Mouse (Mus musculus) CD4-positive, CD25-positive, alpha-beta regulatory T cell, adult 4 months (primary cell): Measurements from ENCODE around the gene Cacng6. TPM values are rescaled to one million over a fixed set of nuclear protein-coding genes. Genes with fewer than 3 reads are reported as not detected.
A peak's percentile ranks its signal among the peaks of the same experiment; 100 is the strongest.
"Not testable (repeated sequence)": the region's sequence is repeated elsewhere in the genome, so short reads cannot be mapped to it uniquely, and the experiment has no call there.

Experiments used
- ATAC-seq: one replicate; pipeline ENCODE4 v1.8.0; 2017
- polyA plus RNA-seq, 2 experiments: library from polyadenylated mRNA; unstranded; fragments of 100-300 nt; shearing (Covaris generic); gene quantifications; one replicate each; pipeline ENCODE4 v1.2.1; 2017

Gene Cacng6
- not detected for polyA plus RNA-seq

GRCm38 (mm10) chr7:3423895-3424294 lies at the start of gene Cacng6:
Gene Cacng6, plus strand, starts transcription at chr7:3424195.
- no peak for ATAC-seq

GRCm38 (mm10) chr7:3376831-3377230 lies 47.2 kb upstream of the Cacng6 start:
- ATAC-seq, result no peak

- no peak for ATAC-seq
These were observed 41.9 kb upstream of the Cacng6 start for GRCm38 (mm10) chr7:3382123-3382522.

GRCm38 (mm10) chr7:3384807-3385319 lies 39.1 kb upstream of the Cacng6 start:
- no peak for ATAC-seq

- no peak for ATAC-seq
These were observed 37.8 kb upstream of the Cacng6 start for GRCm38 (mm10) chr7:3386036-3386730.

DNA sequence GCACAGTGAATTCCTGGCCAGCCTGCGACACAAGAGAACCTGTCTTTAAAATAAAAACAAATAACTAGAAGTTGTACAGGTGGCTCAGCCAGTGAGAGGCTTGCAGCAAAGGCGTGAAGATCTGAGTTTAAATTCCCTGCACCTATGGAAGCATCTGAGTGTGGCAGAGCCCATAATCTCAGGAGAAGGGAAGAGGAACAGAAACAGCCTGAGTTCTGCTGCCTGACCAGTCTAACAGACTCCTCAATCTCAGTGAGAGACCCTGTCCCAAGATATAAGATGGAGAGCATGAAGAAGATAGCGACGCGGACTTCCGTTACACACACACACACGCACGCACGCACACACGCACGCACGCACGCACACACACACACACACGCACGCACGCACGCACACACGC lies 36.2 kb upstream of the Cacng6 start:
- ATAC-seq, result no peak

GRCm38 (mm10) chr7:3388885-3389284 lies 35.1 kb upstream of the Cacng6 start:
- ATAC-seq, result no peak

DNA sequence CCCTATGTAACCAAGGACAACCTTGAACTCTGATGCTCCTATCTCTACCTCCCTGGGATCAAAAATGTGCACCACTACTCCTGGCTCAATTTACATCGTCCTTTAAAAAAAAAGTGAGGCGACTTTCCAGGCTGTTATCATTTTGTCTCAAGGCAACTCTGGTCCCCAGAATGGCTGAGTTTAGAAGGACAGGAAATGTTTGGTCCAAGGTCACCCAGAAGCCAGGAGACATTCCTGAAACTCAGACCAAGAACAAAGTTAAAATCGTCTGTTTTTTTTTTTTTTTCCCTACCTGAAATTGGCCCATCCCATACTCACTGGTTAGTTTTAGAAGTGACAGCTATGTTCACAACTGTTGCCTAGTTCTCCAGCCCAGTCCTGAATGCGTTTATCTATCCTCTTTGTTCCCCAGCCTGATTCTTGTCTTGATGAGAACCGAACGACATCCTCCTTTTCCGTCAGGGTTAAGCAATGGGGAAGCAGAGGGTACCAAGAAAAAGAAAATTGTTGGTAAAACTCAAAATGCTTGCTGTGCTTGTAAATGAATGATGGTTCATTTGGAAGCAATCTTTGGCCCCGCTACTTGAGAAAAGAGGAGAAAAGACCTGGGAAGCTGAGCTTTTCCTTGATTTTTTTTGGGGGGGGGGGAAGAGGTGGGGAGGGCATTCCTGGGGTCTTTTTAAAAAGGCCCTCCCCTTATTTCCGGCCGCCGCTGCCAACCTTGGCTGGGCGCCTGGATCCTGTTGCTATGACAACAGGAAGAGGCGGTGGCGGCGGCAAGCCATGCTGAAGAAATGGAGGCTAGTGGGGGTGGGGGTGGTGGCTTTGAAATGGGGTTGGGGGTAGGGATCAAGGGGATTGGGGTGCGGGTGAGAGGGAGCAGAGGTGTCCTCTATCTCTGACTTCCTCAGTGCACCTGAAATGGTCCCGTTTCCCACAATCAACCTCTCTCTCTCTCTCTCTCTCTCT lies 34.3 kb upstream of the Cacng6 start:
- ATAC-seq, result no peak

- no peak for ATAC-seq
These were observed 33.4 kb upstream of the Cacng6 start, which contains the start of gene Cacng8 for GRCm38 (mm10) chr7:3390413-3391080. Gene Cacng8, plus strand, starts transcription at chr7:3390683.

DNA sequence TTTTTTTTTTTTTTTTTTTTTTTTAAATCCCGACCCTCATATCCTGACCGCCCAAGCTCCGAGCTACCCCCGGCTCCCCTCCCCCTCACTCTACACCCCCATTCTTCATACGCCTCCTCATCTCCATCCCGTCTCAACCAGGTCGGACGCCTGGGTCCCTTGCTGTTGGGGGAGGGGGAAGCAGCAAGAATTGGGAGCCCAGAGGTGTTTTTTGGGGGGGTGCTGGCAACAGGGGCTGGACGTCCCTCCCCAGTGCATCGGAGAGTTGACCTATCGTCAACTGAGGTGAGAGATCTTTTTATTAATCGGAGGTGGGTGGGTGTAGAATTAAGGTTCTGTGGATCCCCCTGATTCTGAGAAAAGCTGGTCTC lies 32.9 kb upstream of the Cacng6 start:
- ATAC-seq, result no peak

DNA sequence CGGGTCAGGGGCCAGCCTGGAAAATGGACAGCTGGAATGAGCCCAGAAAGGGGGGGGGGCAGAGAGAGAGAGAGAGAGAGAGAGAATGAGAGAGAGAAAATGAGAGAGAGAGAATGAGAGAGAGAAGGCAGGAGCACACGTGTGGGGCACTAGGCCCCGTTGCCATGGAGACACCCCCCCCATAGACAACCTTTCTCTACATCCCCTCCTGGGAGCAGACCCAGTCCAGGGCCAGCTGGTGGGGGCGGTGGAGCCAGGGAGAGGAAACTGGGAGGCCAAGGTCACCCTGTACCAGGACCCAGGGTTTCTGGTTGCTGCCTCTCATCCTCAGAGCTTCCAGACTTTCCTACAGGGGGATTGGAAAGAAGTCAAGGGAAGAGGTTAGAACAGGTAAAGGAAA lies 32.2 kb upstream of the Cacng6 start:
- ATAC-seq, result no peak

DNA sequence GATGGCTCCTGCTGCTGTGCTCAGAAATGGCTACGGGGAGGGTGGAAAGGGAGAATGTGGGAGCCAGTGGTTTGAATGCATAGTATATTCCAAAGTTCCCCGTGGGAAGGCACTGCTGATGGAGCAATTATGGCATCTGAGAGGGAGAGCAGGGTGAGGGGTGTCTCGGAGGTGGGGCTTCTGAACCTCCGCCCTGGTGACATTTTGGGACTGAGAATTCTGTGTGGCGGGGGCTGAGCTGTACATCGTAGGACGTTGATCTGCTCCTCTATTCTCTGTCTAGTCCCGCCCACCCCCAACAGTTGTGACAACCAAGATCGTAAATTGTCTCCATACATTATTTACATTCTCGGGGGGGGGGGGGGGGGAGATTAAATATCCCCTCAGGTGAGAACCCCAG lies 26.6 kb upstream of the Cacng6 start:
- ATAC-seq, result no peak

GRCm38 (mm10) chr7:3397797-3398196 lies 26.2 kb upstream of the Cacng6 start:
- no peak for ATAC-seq

- ATAC-seq, result not testable (repeated sequence)
These were observed 25.6 kb upstream of the Cacng6 start for GRCm38 (mm10) chr7:3398363-3398762.

DNA sequence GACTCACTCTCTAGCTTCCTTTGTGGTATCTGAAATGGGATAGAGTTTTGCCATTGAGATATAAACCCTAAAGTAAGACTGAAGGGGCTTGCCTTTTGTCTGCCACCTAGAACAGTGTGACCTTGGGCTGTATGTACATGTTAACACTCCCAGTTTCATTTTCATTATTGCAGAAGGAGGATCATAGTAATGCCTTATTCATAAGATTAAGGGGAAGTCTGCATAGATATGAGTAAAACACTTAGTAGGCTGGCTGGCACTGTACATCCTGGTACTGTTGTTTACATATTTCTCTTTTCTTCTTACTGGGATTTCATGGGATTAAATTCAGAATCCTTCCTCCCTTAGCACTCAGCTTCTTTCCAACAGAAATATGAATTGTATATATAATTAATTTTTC lies 24.1 kb upstream of the Cacng6 start:
- no peak for ATAC-seq

DNA sequence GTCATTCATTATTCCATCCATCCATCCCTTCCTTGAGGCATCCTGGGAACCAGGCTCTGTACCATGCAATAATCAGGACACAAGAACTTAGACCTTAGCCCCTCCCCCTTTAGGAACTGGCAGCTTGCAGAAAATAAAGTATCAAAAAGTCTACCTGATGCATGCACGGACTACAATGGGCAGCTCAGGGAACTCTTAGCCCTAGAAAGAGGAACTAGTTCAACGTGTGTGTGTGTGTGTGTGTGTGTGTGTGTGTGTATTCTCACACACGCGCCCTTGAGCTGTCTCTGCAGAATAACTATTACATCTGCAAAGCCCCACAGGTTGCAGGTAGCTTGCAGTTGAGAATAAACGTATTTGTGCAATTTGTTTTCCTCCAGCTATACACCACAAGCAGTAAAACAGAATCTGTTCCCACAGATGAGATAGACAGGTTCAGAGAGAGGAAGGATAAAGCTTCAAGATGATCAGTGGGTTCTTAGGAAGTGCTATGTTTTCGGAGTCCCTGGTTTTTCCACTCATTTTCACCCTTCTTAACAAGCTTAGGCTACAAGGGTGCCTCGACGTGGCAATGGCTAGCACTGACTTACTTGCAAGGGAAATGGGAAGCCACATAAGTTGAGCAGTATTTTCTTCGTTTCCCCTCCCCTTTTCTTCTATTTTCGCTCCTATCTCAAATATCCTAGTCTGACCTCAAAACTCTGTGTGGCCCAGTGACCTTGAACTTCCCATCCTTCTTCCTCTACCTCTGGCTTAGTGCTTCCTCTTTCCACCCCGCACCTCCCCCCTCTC lies 14.1 kb upstream of the Cacng6 start:
- ATAC-seq, result no peak

- ATAC-seq, result peak; percentile 39
These were observed 12.6 kb upstream of the Cacng6 start for GRCm38 (mm10) chr7:3411160-3411941.

GRCm38 (mm10) chr7:3412036-3412435 lies 12.0 kb upstream of the Cacng6 start:
- ATAC-seq, result no peak

DNA sequence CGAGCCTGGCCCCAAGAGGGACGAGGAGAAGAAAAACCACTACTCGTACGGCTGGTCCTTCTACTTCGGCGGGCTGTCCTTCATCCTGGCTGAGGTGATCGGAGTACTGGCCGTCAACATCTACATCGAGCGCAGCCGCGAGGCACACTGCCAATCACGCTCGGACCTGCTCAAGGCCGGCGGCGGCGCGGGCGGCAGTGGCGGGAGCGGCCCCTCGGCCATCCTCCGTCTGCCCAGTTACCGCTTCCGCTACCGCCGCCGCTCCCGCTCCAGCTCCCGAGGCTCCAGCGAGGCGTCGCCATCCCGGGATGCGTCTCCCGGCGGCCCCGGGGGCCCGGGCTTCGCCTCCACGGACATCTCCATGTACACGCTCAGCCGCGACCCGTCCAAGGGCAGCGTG lies 9.1 kb upstream of the Cacng6 start:
- no peak for ATAC-seq

DNA sequence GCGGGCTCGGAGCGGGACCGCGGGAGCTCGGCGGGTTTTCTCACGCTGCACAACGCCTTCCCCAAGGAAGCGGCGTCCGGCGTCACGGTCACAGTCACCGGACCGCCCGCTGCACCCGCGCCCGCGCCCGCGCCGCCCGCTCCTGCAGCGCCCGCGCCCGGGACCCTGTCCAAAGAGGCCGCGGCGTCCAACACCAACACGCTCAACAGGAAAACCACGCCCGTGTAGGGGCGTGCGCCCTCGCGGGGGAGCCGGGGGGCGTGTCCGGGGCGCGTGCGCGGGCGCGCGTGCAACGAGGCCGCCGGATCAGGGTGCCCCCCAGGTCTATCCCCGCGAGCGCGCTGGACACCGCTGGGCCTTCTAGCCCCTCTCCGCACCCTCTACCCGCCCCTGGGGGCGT lies 8.6 kb upstream of the Cacng6 start:
- ATAC-seq, result no peak

DNA sequence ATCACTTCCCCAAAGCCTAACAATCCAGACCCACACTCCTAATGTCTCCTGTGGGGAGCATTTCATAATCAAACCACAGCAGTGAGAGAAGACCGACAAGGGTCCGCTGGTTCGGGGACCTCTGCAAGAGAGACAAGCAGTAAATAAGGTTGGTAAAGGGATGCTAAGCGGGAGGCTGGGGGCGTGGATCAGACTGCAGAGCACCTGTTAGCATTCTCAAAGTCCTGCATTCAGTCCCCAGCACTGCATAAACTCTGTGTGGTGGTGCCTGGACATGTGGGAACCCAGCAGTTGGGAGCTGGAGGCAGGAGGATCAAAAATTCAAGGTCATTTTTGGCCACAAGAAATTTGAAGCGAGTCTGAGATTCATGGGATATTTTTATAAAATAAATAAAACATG lies 4.1 kb upstream of the Cacng6 start:
- no peak for ATAC-seq
